Mouse (Mus musculus): ENCODE measurements at regions not wholly inside any gene's neighbourhood (a gene's known extent, or its start where the extent isn't known, plus 50 kb on each side); places are given as distances from the start of the nearest gene placed in this dataset.

GRCm38 (mm10) chr8:46413349-46414024 lies 57.4 kb upstream of the Acsl1 start:
- no peak for DNase-seq (ENCODE audit: low spot score)

- DNase-seq (ENCODE audit: low spot score), result peak; percentile 53
Measured at GRCm38 (mm10) chr8:46414874-46415273, 56.0 kb upstream of the Acsl1 start.

DNA sequence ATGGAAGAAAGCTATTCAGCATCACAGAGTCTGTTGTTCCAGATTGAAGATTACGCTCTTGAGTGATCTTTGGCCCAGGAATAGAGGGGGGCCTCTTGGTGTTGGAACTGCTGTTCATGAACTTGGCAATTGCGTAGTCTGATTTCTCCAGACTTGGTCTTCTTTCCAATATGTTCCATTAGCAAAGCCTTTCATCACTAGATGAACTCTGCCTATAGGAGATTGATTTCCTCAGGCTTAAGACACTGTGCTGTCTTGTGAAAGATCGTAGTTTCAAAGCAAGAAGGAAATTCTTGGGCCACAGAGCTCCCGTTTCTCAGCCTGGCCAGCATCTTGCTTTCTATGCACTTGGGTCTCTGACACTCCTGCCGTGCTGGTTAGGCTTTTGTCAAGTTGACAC lies 51.4 kb upstream of the Acsl1 start:
- DNase-seq (ENCODE audit: low spot score), result no peak

GRCm38 (mm10) chr8:46420476-46420875 lies 50.4 kb upstream of the Acsl1 start:
- no peak for DNase-seq (ENCODE audit: low spot score)

Measured in MN1 (cell line).